Mouse (Mus musculus) c-Kit-positive CD71-positive TER-119-negative erythroid progenitor cells, embryonic 14.5 days (primary cell): ENCODE measurements around the gene Fggy.

Experiments
- DNase-seq: peaks from one replicate; pipeline ENCODE4 v3.0.0-alpha.2; 2013; ENCODE audit warnings: low read depth

Fggy gene

GRCm38 (mm10) chr4:95664327-95664726, 107.0 kb downstream of the Fggy start:
- no peak for DNase-seq

- no peak for DNase-seq
Measured at GRCm38 (mm10) chr4:95666284-95666889, 109.1 kb downstream of the Fggy start.

- no peak for DNase-seq
Measured at GRCm38 (mm10) chr4:95666896-95667295, 109.6 kb downstream of the Fggy start.

- no peak for DNase-seq
Measured at GRCm38 (mm10) chr4:95667595-95667994, 110.3 kb downstream of the Fggy start.

- DNase-seq = no peak
Measured at GRCm38 (mm10) chr4:95668543-95668942, 111.2 kb downstream of the Fggy start.

- no peak for DNase-seq
Measured at GRCm38 (mm10) chr4:95669336-95669735, 112.0 kb downstream of the Fggy start.

GRCm38 (mm10) chr4:95670559-95670958, 113.3 kb downstream of the Fggy start:
- DNase-seq = no peak

GRCm38 (mm10) chr4:95672039-95672438, 114.7 kb downstream of the Fggy start:
- no peak for DNase-seq

- no peak for DNase-seq
Measured at GRCm38 (mm10) chr4:95676390-95676789, 119.1 kb downstream of the Fggy start.

- no peak for DNase-seq
Measured at GRCm38 (mm10) chr4:95680756-95681449, 123.6 kb downstream of the Fggy start.

GRCm38 (mm10) chr4:95684522-95685080, 127.3 kb downstream of the Fggy start:
- no peak for DNase-seq

- no peak for DNase-seq
Measured at GRCm38 (mm10) chr4:95686775-95687174, 129.5 kb downstream of the Fggy start.

- DNase-seq = no peak
Measured at GRCm38 (mm10) chr4:95687350-95687749, 130.0 kb downstream of the Fggy start.

- DNase-seq = no peak
Measured at GRCm38 (mm10) chr4:95688159-95688558, 130.9 kb downstream of the Fggy start.

GRCm38 (mm10) chr4:95700366-95700765, 143.1 kb downstream of the Fggy start:
- DNase-seq = no peak

GRCm38 (mm10) chr4:95707941-95708897, 150.9 kb downstream of the Fggy start:
- DNase-seq = no peak

GRCm38 (mm10) chr4:95709750-95710149, 152.4 kb downstream of the Fggy start:
- DNase-seq = no peak

- no peak for DNase-seq
Measured at GRCm38 (mm10) chr4:95712802-95713201, 155.5 kb downstream of the Fggy start.

GRCm38 (mm10) chr4:95713271-95713670, 156.0 kb downstream of the Fggy start:
- DNase-seq = no peak

GRCm38 (mm10) chr4:95716137-95716536, 158.8 kb downstream of the Fggy start:
- DNase-seq = no peak

GRCm38 (mm10) chr4:95723615-95724014, 166.3 kb downstream of the Fggy start:
- DNase-seq = no peak

- DNase-seq = no peak
Measured at GRCm38 (mm10) chr4:95726361-95726760, 169.1 kb downstream of the Fggy start.
